Mouse (Mus musculus) neural tube, embryonic 15.5 days (tissue): ENCODE results near the gene Vcp. TPM values are rescaled to one million over a fixed set of nuclear protein-coding genes. Genes with fewer than 3 reads are reported as not detected.

ENCODE experiments used
- ATAC-seq: fragments of 200-750 bp; cut with Nextera tagmentation; 2 replicates; pipeline ENCODE4 v1.8.0; 2017; ENCODE audit warnings: mild to moderate bottlenecking, moderate TSS enrichment, moderate library complexity; ENCODE audit not compliant: low FRiP score
- H3K27ac ChIP-seq: fragments of 300-500 bp; sonication (generic); replicated peaks from 2 replicates; pipeline ENCODE4 v1.5.1; 2015; ENCODE audit warnings: mild to moderate bottlenecking, inconsistent platforms
- H3K27me3 ChIP-seq: fragments of 300-500 bp; sonication (generic); replicated peaks from 2 replicates; pipeline ENCODE4 v1.6.1; 2015; ENCODE audit warnings: inconsistent platforms
- H3K36me3 ChIP-seq: fragments of 300-500 bp; sonication (generic); 2 replicates; pipeline ENCODE4 v1.6.1; 2015; ENCODE audit warnings: inconsistent platforms
- H3K4me1 ChIP-seq: fragments of 300-500 bp; sonication (generic); 2 replicates; pipeline ENCODE4 v1.6.1; 2015; ENCODE audit warnings: inconsistent platforms
- H3K4me2 ChIP-seq: fragments of 300-500 bp; sonication (generic); 2 replicates; pipeline ENCODE4 v1.6.1; 2015; ENCODE audit warnings: inconsistent platforms, mild to moderate bottlenecking, moderate library complexity
- H3K4me3 ChIP-seq: fragments of 300-500 bp; sonication (generic); replicated peaks from 2 replicates; pipeline ENCODE4 v1.5.1; 2015; ENCODE audit warnings: mild to moderate bottlenecking, inconsistent platforms
- H3K9ac ChIP-seq: fragments of 300-500 bp; sonication (generic); replicated peaks from 2 replicates; pipeline ENCODE4 v1.6.1; 2015; ENCODE audit warnings: mild to moderate bottlenecking, inconsistent platforms
- H3K9me3 ChIP-seq: fragments of 300-500 bp; sonication (generic); replicated peaks from 2 replicates; pipeline ENCODE4 v1.6.1; 2016; ENCODE audit warnings: inconsistent platforms
- WGBS: fragments of 180-500 bp; shearing (Covaris S2); methylation state at CpG from one replicate; pipeline ENCODE4 v1.1.7; 2015; ENCODE audit warnings: mixed read lengths; 5-methylcytosine and 5-hydroxymethylcytosine counted together
- polyA plus RNA-seq: library from polyadenylated mRNA; unstranded; fragments of >200 nt; fragmentation: Nextera tagmentation; extraction: Ambion mirVana; gene quantifications from 2 replicates; pipeline ENCODE4 v1.2.1, GENCODE M21; 2015

Vcp gene
- polyA plus RNA-seq, 1 experiment from 2014 or later: 477 TPM

GRCm38 (mm10) chr4:42951206-42952195, 48.8 kb downstream of the Vcp start:
- H3K36me3 ChIP-seq: peaks cover 8% of the 10 kb centered on the region
- ATAC-seq: no peak
- H3K4me1 ChIP-seq: peaks cover 82% of the 10 kb centered on the region
- H3K4me2 ChIP-seq: peak overlapping the region; percentile 95
- H3K27me3 ChIP-seq: no peaks in the 10 kb centered on the region
- no peaks in the 10 kb centered on the region for H3K9me3 ChIP-seq
- 37% methylated on average over 11 of the region's 11 CpGs for WGBS
- peak overlapping the region; percentile 87 for H3K9ac ChIP-seq
- peak overlapping the region; percentile 63 for H3K4me3 ChIP-seq
- H3K27ac ChIP-seq: peak overlapping the region; percentile 94

DNA sequence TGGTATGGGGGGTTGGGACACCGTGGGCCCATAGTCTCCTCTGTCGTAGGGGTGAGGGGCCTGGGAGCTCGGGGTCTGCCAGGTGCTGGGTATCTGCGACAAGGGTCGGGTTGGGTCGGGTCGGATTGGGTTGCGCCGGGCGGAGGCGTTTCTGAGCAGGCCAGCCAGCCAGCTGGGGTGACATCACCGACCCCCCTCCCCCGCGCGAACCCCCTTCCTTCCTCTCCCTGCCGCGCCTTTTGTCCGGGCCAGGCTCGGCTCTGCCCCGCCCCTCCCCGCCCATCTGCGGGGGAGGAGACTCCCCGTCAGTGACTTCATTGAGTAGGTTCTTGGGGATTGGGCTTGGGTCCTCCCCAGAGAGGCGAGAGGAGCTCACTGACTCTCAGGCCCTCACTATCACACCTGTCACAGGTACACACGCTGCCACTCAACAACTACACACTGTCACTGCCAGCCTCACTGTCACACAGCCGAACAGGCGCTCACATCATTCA, 50.2 kb downstream of the Vcp start:
- Histone ChIP-seq H3K4me3 (peak overlapping the region; percentile 63), H3K9me3 (no peaks in the 10 kb centered on the region), H3K4me2 (peak overlapping the region; percentile 95), H3K4me1 (peaks cover 91% of the 10 kb centered on the region), H3K27ac (peak overlapping the region; percentile 94), H3K36me3 (no peaks in the 10 kb centered on the region), H3K9ac (peak overlapping the region; percentile 87), H3K27me3 (no peaks in the 10 kb centered on the region)
- peak; percentile 74 for ATAC-seq
- under 1% methylated on average over 21 of the region's 27 CpGs for WGBS

GRCm38 (mm10) chr4:42949676-42950051, 50.6 kb downstream of the Vcp start, which contains the start of gene Dnajb5:
Dnajb5 (plus strand) TSS chr4:42949814.
- peak within 1 kb of the TSS; percentile 87 for H3K9ac ChIP-seq
- peak; percentile 94 for ATAC-seq
- peak within 1 kb of the TSS; percentile 94 for H3K27ac ChIP-seq
- H3K9me3 ChIP-seq: no peaks in the 10 kb centered on the region
- H3K4me2 ChIP-seq: peak within 1 kb of the TSS; percentile 95
- H3K36me3 ChIP-seq: no peaks in the 10 kb centered on the region
- no peaks in the 10 kb centered on the region for H3K27me3 ChIP-seq
- peak within 1 kb of the TSS; percentile 63 for H3K4me3 ChIP-seq
- under 1% methylated on average over 36 of the region's 39 CpGs for WGBS
- peaks cover 87% of the 10 kb centered on the region for H3K4me1 ChIP-seq

- Histone ChIP-seq H3K9ac (0 out of 2 replicates have a peak overlapping the region, but pooled peaks have one; percentile 1), H3K4me1 (peaks cover 82% of the 10 kb centered on the region), H3K27me3 (no peaks in the 10 kb centered on the region), H3K9me3 (no peaks in the 10 kb centered on the region), H3K4me3 (peak overlapping the region; percentile 63), H3K27ac (peak overlapping the region; percentile 94), H3K36me3 (no peaks in the 10 kb centered on the region), H3K4me2 (peak overlapping the region; percentile 95)
- WGBS: 8% methylated on average over 14 of the region's 14 CpGs
- no peak for ATAC-seq
Observed at GRCm38 (mm10) chr4:42949051-42949675, 51.1 kb downstream of the Vcp start.

- Histone ChIP-seq H3K9ac (no peak overlapping the region), H3K9me3 (no peaks in the 10 kb centered on the region), H3K4me3 (no peak overlapping the region), H3K36me3 (no peaks in the 10 kb centered on the region), H3K4me1 (peaks cover 75% of the 10 kb centered on the region), H3K27ac (peak overlapping the region; percentile 94), H3K27me3 (no peaks in the 10 kb centered on the region), H3K4me2 (peak overlapping the region; percentile 95)
- no peak for ATAC-seq
- WGBS: 36% methylated on average over 13 of the region's 13 CpGs
Observed at GRCm38 (mm10) chr4:42948527-42948926, 51.8 kb downstream of the Vcp start.

DNA sequence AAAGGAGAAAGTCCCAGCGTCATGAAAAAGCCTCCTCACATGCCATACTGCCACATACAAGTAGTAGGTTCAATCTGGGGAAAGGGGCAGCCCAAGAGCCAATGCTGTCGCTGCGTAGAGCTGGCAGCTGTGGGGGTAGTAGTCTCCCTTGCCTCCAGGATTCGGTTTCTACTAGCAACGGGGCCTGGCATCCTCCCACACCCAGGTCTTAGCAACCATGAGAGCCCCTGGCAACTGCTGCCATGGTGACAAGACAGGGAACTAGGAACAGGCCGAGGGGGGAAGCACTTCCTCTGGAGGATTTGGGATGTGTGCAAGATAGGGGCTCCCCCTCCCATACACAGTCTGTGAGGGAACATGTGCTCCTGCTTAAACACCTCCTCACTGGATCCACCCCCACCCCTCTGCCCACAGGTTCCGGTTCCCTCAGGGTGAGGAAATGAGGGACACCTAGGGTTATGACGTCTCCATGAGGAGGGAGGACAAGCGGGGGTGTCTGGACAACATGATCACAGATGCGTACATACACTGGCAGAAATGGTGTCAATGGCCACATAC, 53.5 kb downstream of the Vcp start:
- Histone ChIP-seq H3K27ac (peak overlapping the region; percentile 84), H3K4me3 (no peak overlapping the region), H3K4me1 (peaks cover 64% of the 10 kb centered on the region), H3K27me3 (no peaks in the 10 kb centered on the region), H3K36me3 (no peaks in the 10 kb centered on the region), H3K9me3 (no peaks in the 10 kb centered on the region), H3K9ac (peak overlapping the region; percentile 26; the same call in 1 of the 2 replicates), H3K4me2 (peak overlapping the region; percentile 37)
- WGBS: 24% methylated on average over 10 of the region's 10 CpGs
- ATAC-seq: peak; percentile 42

GRCm38 (mm10) chr4:42945952-42946351, 54.4 kb downstream of the Vcp start:
- no peak for ATAC-seq
- peaks cover 55% of the 10 kb centered on the region for H3K4me1 ChIP-seq
- 9% methylated on average over 5 of the region's 5 CpGs for WGBS
- H3K9me3 ChIP-seq: no peaks in the 10 kb centered on the region
- H3K4me2 ChIP-seq: peak overlapping the region; percentile 37
- no peaks in the 10 kb centered on the region for H3K27me3 ChIP-seq
- H3K9ac ChIP-seq: no peak overlapping the region
- 0 out of 2 replicates have a peak, but pooled peaks cover 2% of the 10 kb centered on the region for H3K36me3 ChIP-seq
- peak overlapping the region; percentile 84 for H3K27ac ChIP-seq
- H3K4me3 ChIP-seq: no peak overlapping the region

- Histone ChIP-seq H3K4me1 (peaks cover 50% of the 10 kb centered on the region), H3K27ac (no peak overlapping the region), H3K36me3 (0 out of 2 replicates have a peak, but pooled peaks cover 6% of the 10 kb centered on the region), H3K9ac (no peak overlapping the region), H3K4me3 (no peak overlapping the region), H3K9me3 (no peaks in the 10 kb centered on the region), H3K27me3 (no peaks in the 10 kb centered on the region), H3K4me2 (no peak overlapping the region)
- ATAC-seq: no peak
- WGBS: 86% methylated on average over 3 of the region's 3 CpGs
Observed at GRCm38 (mm10) chr4:42945445-42945844, 54.9 kb downstream of the Vcp start.

DNA sequence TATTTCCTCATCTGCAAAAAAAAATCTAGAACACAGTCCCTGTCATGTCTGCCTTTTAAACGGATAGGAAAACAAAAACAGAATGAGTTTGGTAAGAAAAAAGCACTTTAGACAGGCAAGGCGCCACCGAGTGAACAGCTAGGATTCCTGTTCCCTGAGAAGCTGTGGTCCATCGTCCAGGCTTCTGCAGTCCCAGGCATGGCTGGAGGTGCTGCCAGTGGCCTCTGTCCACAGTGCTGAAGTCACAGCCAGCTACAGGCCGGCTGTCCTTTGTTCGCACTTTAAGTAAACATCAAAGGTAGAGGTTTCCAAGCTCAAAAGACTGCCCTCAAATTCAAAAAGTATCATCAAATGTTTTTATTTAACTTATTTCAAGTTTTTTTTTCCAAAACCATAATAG, 55.3 kb downstream of the Vcp start:
- Histone ChIP-seq H3K4me1 (peaks cover 47% of the 10 kb centered on the region), H3K4me3 (no peak overlapping the region), H3K27me3 (no peaks in the 10 kb centered on the region), H3K36me3 (peaks cover 8% of the 10 kb centered on the region; the same call in 1 of the 2 replicates), H3K9ac (no peak overlapping the region), H3K9me3 (no peaks in the 10 kb centered on the region), H3K27ac (no peak overlapping the region), H3K4me2 (no peak overlapping the region)
- 19% methylated on average over 6 of the region's 6 CpGs for WGBS
- ATAC-seq: no peak

- Histone ChIP-seq H3K9me3 (no peaks in the 10 kb centered on the region), H3K4me1 (peaks cover 44% of the 10 kb centered on the region), H3K27me3 (no peaks in the 10 kb centered on the region), H3K4me2 (no peak overlapping the region), H3K27ac (no peak overlapping the region), H3K4me3 (no peak overlapping the region), H3K9ac (no peak overlapping the region), H3K36me3 (peaks cover 17% of the 10 kb centered on the region)
- no peak for ATAC-seq
- WGBS: 89% methylated on average over 9 of the region's 9 CpGs
Observed at GRCm38 (mm10) chr4:42944185-42944584, 56.1 kb downstream of the Vcp start.

GRCm38 (mm10) chr4:42943341-42943740, 57.0 kb downstream of the Vcp start:
- H3K9ac ChIP-seq: no peak overlapping the region
- peaks cover 25% of the 10 kb centered on the region for H3K36me3 ChIP-seq
- 36% methylated on average over 5 of the region's 5 CpGs for WGBS
- no peak overlapping the region for H3K4me3 ChIP-seq
- H3K4me1 ChIP-seq: peaks cover 36% of the 10 kb centered on the region
- H3K27me3 ChIP-seq: no peaks in the 10 kb centered on the region
- no peaks in the 10 kb centered on the region for H3K9me3 ChIP-seq
- H3K27ac ChIP-seq: peak overlapping the region; percentile 24
- ATAC-seq: no peak
- H3K4me2 ChIP-seq: no peak overlapping the region
